Comparison of ENCODE assay signal across 18 mouse cellular contexts in the genomic region with DNA sequence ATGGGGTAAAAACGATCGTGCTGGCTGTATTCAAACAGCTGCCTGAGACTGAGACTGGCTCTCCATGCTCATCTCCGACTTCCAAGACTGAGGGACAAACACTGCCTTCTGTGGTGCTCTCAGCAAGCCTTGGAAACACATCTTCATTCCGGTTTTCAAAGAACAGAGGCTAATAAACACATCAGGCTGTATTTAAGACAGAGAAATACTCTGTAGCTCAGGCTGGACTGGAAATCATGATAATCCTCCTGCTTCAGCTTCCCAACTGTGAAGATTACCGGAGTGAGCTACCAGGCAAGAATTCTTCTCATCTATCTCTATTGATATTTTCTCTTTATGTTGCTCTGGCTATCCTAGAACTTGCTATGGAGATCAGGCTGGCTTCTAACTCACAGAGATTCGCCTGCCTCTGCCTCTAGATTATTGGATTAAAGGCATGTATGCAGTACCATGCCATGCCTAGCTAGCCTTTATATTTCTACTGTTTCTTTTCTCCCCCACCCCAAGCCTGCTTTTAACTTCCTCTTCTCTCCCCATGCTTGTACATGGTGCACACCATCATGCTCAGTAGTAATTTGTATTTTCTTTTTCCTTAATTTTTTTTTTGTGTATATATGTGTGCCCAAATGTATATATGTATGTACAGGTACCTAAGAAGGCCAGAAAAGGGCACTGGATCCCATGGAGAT. TPM values are rescaled to one million over a fixed set of nuclear protein-coding genes. Genes with fewer than 3 reads are reported as not detected.
A peak's percentile ranks its signal among the peaks of the same experiment; 100 is the strongest.
DNase-seq lines count a peak whose midpoint lies in the region; ATAC-seq and TF ChIP-seq lines count a peak whose summit lies in the region.
"Had no signal": no experiment of that assay in that cellular context is flagged by ENCODE, and none has a peak within 500 bp of the region (broad histone marks: within the 10 kb centered on the region; RNA-seq: fewer than 3 reads in every experiment).

No protein-coding gene starts in this region.

- H3K27ac ChIP-seq in forebrain, embryonic 16.5 days (ENCODE audit: low read length): peak overlapping the region; percentile 9; the same call in 1 of the 2 replicates
- H3K27ac ChIP-seq in forebrain, embryonic 14.5 days (ENCODE audit: low read depth, low read length): no peak overlapping the region
- H3K27ac ChIP-seq in intestine, embryonic 16.5 days (ENCODE audit: low read length): 0 out of 2 replicates have a peak overlapping the region, but pooled peaks have one; percentile 16
- no peak overlapping the region; the same call in 1 of the 2 replicates for H3K27ac ChIP-seq in intestine, embryonic 15.5 days
- peak overlapping the region; percentile 62 for H3K27ac ChIP-seq in testis, adult 2 months (ENCODE audit: control insufficient read depth, insufficient read depth, low read depth, low read length)
- H3K27ac ChIP-seq in small intestine, adult 2 months (ENCODE audit: insufficient read depth, low read depth, low read length): peak overlapping the region; percentile 8
- H3K27ac ChIP-seq: forebrain, embryonic 15.5 days; limb, embryonic 10.5 days; neural tube, embryonic 12.5 days had no signal

- ATAC-seq in forebrain, embryonic 16.5 days: no peak
- no peak for ATAC-seq in forebrain, embryonic 14.5 days
- no peak for ATAC-seq in intestine, embryonic 16.5 days
- no peak for ATAC-seq in intestine, embryonic 15.5 days
- ATAC-seq in frontal cortex, adult (ENCODE audit: low TSS enrichment): no peak
- ATAC-seq: forebrain, embryonic 15.5 days; midbrain, embryonic 15.5 days had no signal

- peaks cover 4% of the 10 kb centered on the region; the same call in 1 of the 2 replicates for H3K4me1 ChIP-seq in forebrain, embryonic 16.5 days (replicated peaks; ENCODE audit: control insufficient read depth, insufficient read depth, low read length)
- H3K4me1 ChIP-seq in forebrain, embryonic 14.5 days (ENCODE audit: control insufficient read depth, insufficient read depth, low read length): no peaks in the 10 kb centered on the region
- H3K4me1 ChIP-seq in intestine, embryonic 16.5 days (ENCODE audit: control insufficient read depth, insufficient read depth, low read length): no peaks in the 10 kb centered on the region
- H3K4me1 ChIP-seq in intestine, embryonic 15.5 days (replicated peaks): no peaks in the 10 kb centered on the region
- H3K4me1 ChIP-seq in testis, adult 2 months (ENCODE audit: control insufficient read depth, insufficient read depth, low read length): no peaks in the 10 kb centered on the region
- H3K4me1 ChIP-seq in small intestine, adult 2 months (ENCODE audit: control insufficient read depth, insufficient read depth, insufficient read length, low read length): peaks cover 6% of the 10 kb centered on the region; the same call in 1 of the 2 replicates
- H3K4me1 ChIP-seq: forebrain, embryonic 15.5 days; neural tube, embryonic 12.5 days had no signal

- H3K4me2 ChIP-seq in forebrain, embryonic 16.5 days (ENCODE audit: low read length): no peak overlapping the region
- H3K4me2 ChIP-seq in forebrain, embryonic 14.5 days (ENCODE audit: low read length): no peak overlapping the region
- no peak overlapping the region for H3K4me2 ChIP-seq in intestine, embryonic 16.5 days (ENCODE audit: low read depth, low read length)
- no peak overlapping the region for H3K4me2 ChIP-seq in intestine, embryonic 15.5 days (replicated peaks)
- H3K4me2 ChIP-seq: forebrain, embryonic 15.5 days; midbrain, embryonic 15.5 days; neural tube, embryonic 12.5 days had no signal

- no peaks in the 10 kb centered on the region for H3K9me3 ChIP-seq in forebrain, embryonic 16.5 days (ENCODE audit: control insufficient read depth, low read length)
- no peaks in the 10 kb centered on the region for H3K9me3 ChIP-seq in forebrain, embryonic 14.5 days (replicated peaks; ENCODE audit: control insufficient read depth, low read length)
- no peaks in the 10 kb centered on the region for H3K9me3 ChIP-seq in intestine, embryonic 16.5 days (ENCODE audit: control insufficient read depth, low read length)
- H3K9me3 ChIP-seq in intestine, embryonic 15.5 days: no peaks in the 10 kb centered on the region
- H3K9me3 ChIP-seq: forebrain, embryonic 15.5 days; G1E; limb, embryonic 10.5 days; midbrain, embryonic 15.5 days; neural tube, embryonic 12.5 days had no signal

- 86% methylated on average over 6 of the region's 6 CpGs for WGBS in forebrain, embryonic 16.5 days
- 90% methylated on average over 6 of the region's 6 CpGs for WGBS in forebrain, embryonic 14.5 days
- WGBS in intestine, embryonic 16.5 days: 77% methylated on average over 6 of the region's 6 CpGs
- WGBS in intestine, embryonic 15.5 days: 79% methylated on average over 6 of the region's 6 CpGs
- 68% methylated on average over 6 of the region's 6 CpGs for WGBS in small intestine, adult 2 months

- H3K4me3 ChIP-seq in forebrain, embryonic 16.5 days (replicated peaks; ENCODE audit: low read length): no peak overlapping the region
- H3K4me3 ChIP-seq in forebrain, embryonic 14.5 days (ENCODE audit: low read depth, low read length): no peak overlapping the region
- no peak overlapping the region for H3K4me3 ChIP-seq in intestine, embryonic 16.5 days (ENCODE audit: low read length)
- no peak overlapping the region for H3K4me3 ChIP-seq in intestine, embryonic 15.5 days (replicated peaks)
- no peak overlapping the region for H3K4me3 ChIP-seq in testis, adult 2 months (ENCODE audit: control insufficient read depth, low read depth, low read length)
- no peak overlapping the region for H3K4me3 ChIP-seq in small intestine, adult 2 months (ENCODE audit: low read depth, low read length)
- H3K4me3 ChIP-seq: forebrain, embryonic 15.5 days; limb, embryonic 10.5 days; midbrain, embryonic 15.5 days; neural tube, embryonic 12.5 days had no signal

- no peaks in the 10 kb centered on the region for H3K27me3 ChIP-seq in forebrain, embryonic 16.5 days (replicated peaks; ENCODE audit: control insufficient read depth, insufficient read depth, low read length)
- H3K27me3 ChIP-seq in forebrain, embryonic 14.5 days (replicated peaks; ENCODE audit: control insufficient read depth, insufficient read depth, low read length): no peaks in the 10 kb centered on the region
- H3K27me3 ChIP-seq in intestine, embryonic 16.5 days (replicated peaks; ENCODE audit: control insufficient read depth, insufficient read depth, low read length): no peaks in the 10 kb centered on the region
- H3K27me3 ChIP-seq in intestine, embryonic 15.5 days (replicated peaks): no peaks in the 10 kb centered on the region
- H3K27me3 ChIP-seq in testis, adult 2 months (ENCODE audit: control insufficient read depth, insufficient read depth, low read length): no peaks in the 10 kb centered on the region
- no peaks in the 10 kb centered on the region for H3K27me3 ChIP-seq in small intestine, adult 2 months (ENCODE audit: control insufficient read depth, insufficient read depth, low read length)
- H3K27me3 ChIP-seq: forebrain, embryonic 15.5 days; midbrain, embryonic 15.5 days; neural tube, embryonic 12.5 days had no signal

- no peak for TF ChIP-seq CTCF in testis, adult 2 months (IDR thresholded peaks at IDR 0.05; ENCODE audit: control insufficient read depth, insufficient read depth, insufficient replicate concordance, low read depth, low read length)
- TF ChIP-seq CTCF in small intestine, adult 2 months (IDR thresholded peaks at IDR 0.05; ENCODE audit: extremely low read depth, insufficient read length, insufficient replicate concordance, low read depth, low read length): no peak

- no peak for DNase-seq in forebrain, embryonic 14.5 days (ENCODE audit: low spot score)
- DNase-seq in testis, postnatal 10 days (ENCODE audit: low spot score): no peak
- DNase-seq: cerebellum, adult 11 months; gastrocnemius, postnatal 25 days; heart, postnatal 14 days; kidney, adult 18-20 months; kidney, postnatal 4 days had no signal

- H3K36me3 ChIP-seq in forebrain, embryonic 16.5 days (ENCODE audit: control insufficient read depth, insufficient read depth): no peaks in the 10 kb centered on the region
- 0 out of 2 replicates have a peak, but pooled peaks cover 3% of the 10 kb centered on the region for H3K36me3 ChIP-seq in forebrain, embryonic 14.5 days (ENCODE audit: control insufficient read depth, insufficient read depth, low read length)
- H3K36me3 ChIP-seq in intestine, embryonic 16.5 days (ENCODE audit: control insufficient read depth, insufficient read depth, low read length): no peaks in the 10 kb centered on the region
- no peaks in the 10 kb centered on the region for H3K36me3 ChIP-seq in intestine, embryonic 15.5 days
- H3K36me3 ChIP-seq in testis, adult 2 months (ENCODE audit: control insufficient read depth, insufficient read depth, low read length): no peaks in the 10 kb centered on the region
- peaks cover 8% of the 10 kb centered on the region for H3K36me3 ChIP-seq in small intestine, adult 2 months (ENCODE audit: control insufficient read depth, insufficient read depth, low read length)
- H3K36me3 ChIP-seq: forebrain, embryonic 15.5 days; midbrain, embryonic 15.5 days; neural tube, embryonic 12.5 days had no signal

- H3K9ac ChIP-seq in forebrain, embryonic 16.5 days (replicated peaks; ENCODE audit: low read depth, low read length): no peak overlapping the region
- no peak overlapping the region for H3K9ac ChIP-seq in forebrain, embryonic 14.5 days (ENCODE audit: low read length)
- H3K9ac ChIP-seq in intestine, embryonic 16.5 days (ENCODE audit: low read depth, low read length): no peak overlapping the region
- no peak overlapping the region for H3K9ac ChIP-seq in intestine, embryonic 15.5 days
- H3K9ac ChIP-seq: forebrain, embryonic 15.5 days; midbrain, embryonic 15.5 days; neural tube, embryonic 12.5 days had no signal

- TF ChIP-seq POLR2A in testis, adult 2 months (IDR thresholded peaks at IDR 0.05; ENCODE audit: control insufficient read depth, low read depth, low read length): no peak
- TF ChIP-seq POLR2A in small intestine, adult 2 months (IDR thresholded peaks at IDR 0.05; ENCODE audit: low read depth, low read length): no peak

RNA-seq across cellular contexts. Expression of gene Tubd1, which starts 49.5 kb away (rescaled TPM):
- polyA plus RNA-seq in forebrain, embryonic 16.5 days (2015; fragmentation: Nextera tagmentation; extraction: Ambion mirVana): 10.9 and 11.3 TPM in 2 replicates
- 10.0 and 11.0 TPM in 2 replicates for polyA plus RNA-seq in forebrain, embryonic 14.5 days (2014; fragmentation: Nextera tagmentation; extraction: Ambion mirVana)
- 9.3 and 11.4 TPM in 2 replicates for polyA plus RNA-seq in intestine, embryonic 16.5 days (2015; fragmentation: Nextera tagmentation; extraction: Ambion mirVana)
- polyA plus RNA-seq in intestine, embryonic 15.5 days (2015; fragmentation: Nextera tagmentation; extraction: Ambion mirVana): 11.6 and 11.8 TPM in 2 replicates
- 15.5 and 18.3 TPM in 2 replicates for polyA plus RNA-seq in testis, adult 2 months (2012; rRNA removed)
- polyA plus RNA-seq in small intestine, adult 2 months (2012; rRNA removed): 0.93 and 1.2 TPM in 2 replicates

RNA-seq across cellular contexts. Expression of gene Rps6kb1, which starts 49.7 kb away (rescaled TPM):
- polyA plus RNA-seq in forebrain, embryonic 16.5 days (2015; fragmentation: Nextera tagmentation; extraction: Ambion mirVana): 57.1 and 66.4 TPM in 2 replicates
- polyA plus RNA-seq in forebrain, embryonic 14.5 days (2014; fragmentation: Nextera tagmentation; extraction: Ambion mirVana): 41.8 and 42.1 TPM in 2 replicates
- polyA plus RNA-seq in intestine, embryonic 16.5 days (2015; fragmentation: Nextera tagmentation; extraction: Ambion mirVana): 45.2 and 56.8 TPM in 2 replicates
- polyA plus RNA-seq in intestine, embryonic 15.5 days (2015; fragmentation: Nextera tagmentation; extraction: Ambion mirVana): 54.6 and 63.6 TPM in 2 replicates
- 4.1 and 4.4 TPM in 2 replicates for polyA plus RNA-seq in testis, adult 2 months (2012; rRNA removed)
- polyA plus RNA-seq in small intestine, adult 2 months (2012; rRNA removed): 1.5 and 3.9 TPM in 2 replicates

Comparison
In these comparisons a context has a peak if more than half of its experiments do, and no peak if none do; other contexts are left out.
1. H3K27ac ChIP-seq: peak in forebrain, embryonic 16.5 days (single experiment), intestine, embryonic 16.5 days (single experiment), testis, adult 2 months (single experiment) and small intestine, adult 2 months (single experiment); none in forebrain, embryonic 14.5 days (single experiment) and intestine, embryonic 15.5 days (single experiment).